Mouse (Mus musculus) megakaryocyte, embryonic 14.5 days (primary cell): ENCODE results near the gene Lypla2.

Experiments used
- FLI1 ChIP-seq: IDR thresholded peaks from 2 replicates; pipeline ENCODE4 v1.6.1; 2012; ENCODE audit warnings: low read length, inconsistent platforms, mixed read lengths
- GATA1 ChIP-seq: IDR thresholded peaks from 3 replicates; pipeline ENCODE4 v1.6.1; 2012; ENCODE audit warnings: mixed read lengths, low read length, inconsistent platforms, borderline replicate concordance

- no peak for TF ChIP-seq GATA1
- TF ChIP-seq FLI1: no peak
Measured at GRCm38 (mm10) chr4:136008782-136009447, 36.5 kb upstream of the Lypla2 start.
